Mouse (Mus musculus): Measurements from ENCODE around the gene 1700017B05Rik. TPM values are rescaled to one million over a fixed set of nuclear protein-coding genes. Genes with fewer than 3 reads are reported as not detected.
A peak's percentile ranks its signal among the peaks of the same experiment; 100 is the strongest.
"Not testable (repeated sequence)": the region's sequence is repeated elsewhere in the genome, so short reads cannot be mapped to it uniquely, and the experiment has no call there.

Gene 1700017B05Rik
- 3.9 and 5.2 TPM in 2 replicates for polyA plus RNA-seq (2014; fragmentation: Nextera tagmentation; extraction: Ambion mirVana)

DNA sequence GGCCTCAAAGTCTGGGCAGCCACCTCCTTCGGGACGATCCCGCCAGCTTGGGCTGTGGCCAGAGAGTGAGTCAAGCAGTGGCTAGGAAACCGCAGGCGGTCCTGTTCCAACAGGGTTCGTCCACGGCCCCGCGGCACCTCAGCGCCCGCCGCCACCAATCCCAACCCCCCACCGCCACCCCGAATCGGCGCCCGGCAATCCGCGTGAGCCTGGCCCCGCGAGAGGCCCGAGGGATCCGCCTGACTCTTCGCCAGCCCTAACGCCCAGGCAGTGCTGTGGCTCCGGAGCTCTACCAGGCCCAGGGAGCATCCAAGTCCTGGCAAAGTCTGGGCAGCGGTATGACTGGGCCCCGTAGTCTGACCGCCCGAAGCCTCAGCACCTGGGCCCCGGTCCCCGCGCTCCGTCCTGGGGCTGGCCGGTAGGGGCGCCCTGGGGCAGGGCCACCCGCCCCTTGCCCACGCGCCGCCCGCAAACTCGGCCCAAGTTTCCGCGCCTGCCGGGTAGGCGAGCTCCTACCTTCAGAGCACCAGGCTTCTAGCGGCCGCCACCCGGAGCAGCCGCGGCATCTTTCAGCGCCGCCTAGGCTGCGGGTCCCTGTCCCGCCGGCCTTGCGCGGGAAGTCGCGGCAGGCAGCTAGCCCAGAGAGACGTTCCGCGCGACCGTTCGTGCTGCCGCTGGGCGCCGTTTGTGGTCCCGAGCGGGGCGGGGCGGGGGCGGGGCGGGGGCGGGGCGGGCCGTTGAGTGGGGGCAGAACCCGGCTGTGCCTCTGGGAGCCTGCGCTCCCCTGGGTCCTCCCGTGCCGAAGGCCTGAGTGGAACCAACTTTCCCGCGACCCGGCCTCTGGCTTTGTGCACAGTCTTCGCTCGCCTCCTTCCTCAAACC lies at the start of gene 1700017B05Rik:
1700017B05Rik (minus strand) TSS at position 700 of the 882 bp plus-strand sequence.
- no peaks in the 10 kb centered on the region for H3K27me3 ChIP-seq (replicated peaks; ENCODE audit: control insufficient read depth, insufficient read depth, low read length)
- ATAC-seq, result peak; percentile 84

DNA sequence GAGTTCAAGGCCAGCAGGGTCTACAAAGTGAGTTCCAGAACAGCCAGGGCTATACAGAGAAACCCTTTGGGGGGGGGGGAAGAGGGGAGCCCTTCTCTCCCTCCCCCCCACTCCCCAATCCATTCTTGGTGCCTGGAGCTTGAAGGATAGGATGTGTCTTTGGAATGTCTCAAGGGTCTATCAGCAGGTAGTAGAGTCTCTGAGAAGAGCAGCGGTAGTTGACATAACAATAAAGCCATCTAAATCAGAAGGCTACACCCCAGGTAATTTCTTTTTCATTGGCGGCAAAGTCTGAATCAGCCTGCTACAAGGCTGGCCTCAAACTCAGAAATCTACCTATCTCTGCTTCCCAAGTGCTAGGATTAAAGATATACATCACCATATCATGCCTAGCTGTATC lies 48.5 kb upstream of the 1700017B05Rik start:
- no peaks in the 10 kb centered on the region for H3K36me3 ChIP-seq (ENCODE audit: control insufficient read depth, insufficient read depth, low read length)
- no peak overlapping the region for H3K27ac ChIP-seq (ENCODE audit: low read depth, low read length)
- H3K4me2 ChIP-seq (ENCODE audit: low read length), result no peak overlapping the region
- 95% methylated on average over 2 of the region's 2 CpGs for WGBS
- H3K9me3 ChIP-seq (replicated peaks; ENCODE audit: control insufficient read depth, low read length), result no peaks in the 10 kb centered on the region
- ATAC-seq, result no peak
- no peaks in the 10 kb centered on the region for H3K4me1 ChIP-seq (ENCODE audit: control insufficient read depth, insufficient read depth, low read length)
- H3K9ac ChIP-seq (ENCODE audit: low read length), result no peak overlapping the region
- no peak for DNase-seq (ENCODE audit: low spot score)
- H3K4me3 ChIP-seq (ENCODE audit: low read depth, low read length), result no peak overlapping the region
- H3K27me3 ChIP-seq (replicated peaks; ENCODE audit: control insufficient read depth, insufficient read depth, low read length), result no peaks in the 10 kb centered on the region

More for the DNA sequence above, at the start of gene 1700017B05Rik:
- H3K4me1 ChIP-seq (ENCODE audit: control insufficient read depth, insufficient read depth, low read length), result peaks cover 11% of the 10 kb centered on the region
- peak within 1 kb of the TSS; percentile 36; the same call in 1 of the 2 replicates for H3K27ac ChIP-seq (ENCODE audit: low read depth, low read length)
- under 1% methylated on average over 53 of the region's 87 CpGs for WGBS
- peak within 1 kb of the TSS; percentile 76 for H3K9ac ChIP-seq (ENCODE audit: low read length)
- H3K9me3 ChIP-seq (replicated peaks; ENCODE audit: control insufficient read depth, low read length), result no peaks in the 10 kb centered on the region
- peak; percentile 65 for DNase-seq (ENCODE audit: low spot score)
- peak within 1 kb of the TSS; percentile 62 for H3K4me3 ChIP-seq (ENCODE audit: low read depth, low read length)
- H3K36me3 ChIP-seq (ENCODE audit: control insufficient read depth, insufficient read depth, low read length), result 0 out of 2 replicates have a peak, but pooled peaks cover 3% of the 10 kb centered on the region
- peak within 1 kb of the TSS; percentile 97 for H3K4me2 ChIP-seq (ENCODE audit: low read length)

DNA sequence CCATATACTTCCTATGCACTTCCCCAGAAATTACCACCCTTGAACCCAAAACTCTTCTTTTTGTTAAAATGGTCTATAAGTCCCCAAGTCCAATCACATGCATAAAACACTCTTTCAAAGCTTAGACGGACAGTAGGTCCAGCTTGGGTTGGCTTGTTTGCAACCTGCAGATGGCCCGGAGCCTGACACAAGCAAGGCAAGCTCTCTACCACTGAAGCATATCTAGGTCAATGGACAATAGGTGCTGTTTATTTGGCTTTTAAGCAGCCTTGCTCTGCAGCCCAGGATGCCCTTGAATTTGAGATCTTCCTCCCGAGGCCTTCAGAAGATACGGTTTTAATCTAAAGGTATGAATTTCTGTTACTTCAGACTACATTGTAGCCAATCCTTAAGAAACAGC lies 46.9 kb upstream of the 1700017B05Rik start:
- no peak overlapping the region for H3K4me2 ChIP-seq (ENCODE audit: low read length)
- H3K9me3 ChIP-seq (replicated peaks; ENCODE audit: control insufficient read depth, low read length), result no peaks in the 10 kb centered on the region
- H3K27ac ChIP-seq (ENCODE audit: low read depth, low read length), result no peak overlapping the region
- H3K9ac ChIP-seq (ENCODE audit: low read length), result no peak overlapping the region
- 97% methylated on average over 4 of the region's 4 CpGs for WGBS
- H3K4me1 ChIP-seq (ENCODE audit: control insufficient read depth, insufficient read depth, low read length), result no peaks in the 10 kb centered on the region
- H3K36me3 ChIP-seq (ENCODE audit: control insufficient read depth, insufficient read depth, low read length), result no peaks in the 10 kb centered on the region
- ATAC-seq, result no peak
- H3K27me3 ChIP-seq (replicated peaks; ENCODE audit: control insufficient read depth, insufficient read depth, low read length), result no peaks in the 10 kb centered on the region
- DNase-seq (ENCODE audit: low spot score), result no peak
- H3K4me3 ChIP-seq (ENCODE audit: low read depth, low read length), result no peak overlapping the region

DNA sequence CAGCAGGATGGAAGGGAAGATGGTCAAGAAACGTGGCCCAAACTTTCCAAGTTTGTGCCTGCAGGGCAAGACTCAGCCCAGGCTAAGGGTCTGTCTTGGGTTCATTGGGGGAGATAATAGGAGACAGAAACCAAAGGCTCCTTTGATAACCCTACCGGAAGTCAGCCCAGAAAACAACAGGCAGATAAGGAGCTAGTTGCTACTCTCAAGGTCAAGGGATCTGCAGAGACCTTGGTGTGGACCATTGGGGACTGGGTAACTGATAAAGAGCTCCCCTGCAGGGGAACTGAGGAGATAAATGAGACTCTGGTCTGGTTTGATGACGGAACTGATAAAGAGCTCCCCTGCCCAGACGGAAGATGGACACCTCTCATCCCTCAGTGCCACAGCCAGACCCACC lies 45.0 kb upstream of the 1700017B05Rik start:
- no peak overlapping the region for H3K4me3 ChIP-seq (ENCODE audit: low read depth, low read length)
- no peaks in the 10 kb centered on the region for H3K4me1 ChIP-seq (ENCODE audit: control insufficient read depth, insufficient read depth, low read length)
- no peak overlapping the region for H3K27ac ChIP-seq (ENCODE audit: low read depth, low read length)
- H3K4me2 ChIP-seq (ENCODE audit: low read length), result no peak overlapping the region
- DNase-seq (ENCODE audit: low spot score), result no peak
- no peaks in the 10 kb centered on the region for H3K27me3 ChIP-seq (replicated peaks; ENCODE audit: control insufficient read depth, insufficient read depth, low read length)
- no peaks in the 10 kb centered on the region for H3K36me3 ChIP-seq (ENCODE audit: control insufficient read depth, insufficient read depth, low read length)
- H3K9me3 ChIP-seq (replicated peaks; ENCODE audit: control insufficient read depth, low read length), result no peaks in the 10 kb centered on the region
- WGBS, result 84% methylated on average over 4 of the region's 4 CpGs
- no peak for ATAC-seq
- no peak overlapping the region for H3K9ac ChIP-seq (ENCODE audit: low read length)

DNA sequence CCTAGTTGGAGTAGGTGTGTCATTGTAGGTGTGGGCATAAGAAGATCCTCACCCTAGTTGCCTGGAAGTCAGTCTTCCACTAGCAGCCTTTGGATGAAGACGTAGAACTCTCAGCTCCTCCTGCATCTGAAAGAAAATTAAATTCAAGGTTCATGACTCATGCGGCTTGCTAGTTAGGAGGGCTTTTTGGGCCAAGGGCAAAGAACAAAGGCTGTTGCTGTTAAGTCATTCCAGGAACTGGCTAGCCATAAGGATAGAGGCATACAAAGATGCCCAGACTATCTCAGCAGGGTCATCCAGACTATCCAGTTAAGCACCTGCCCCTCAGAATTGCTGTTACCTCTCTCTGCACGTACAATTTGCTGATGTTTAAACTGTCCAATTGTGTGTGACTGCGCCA lies 42.3 kb upstream of the 1700017B05Rik start:
- not testable (repeated sequence) for DNase-seq (ENCODE audit: low spot score); ATAC-seq; H3K4me1 ChIP-seq (ENCODE audit: control insufficient read depth, insufficient read depth, low read length); H3K4me2 ChIP-seq (ENCODE audit: low read length); H3K4me3 ChIP-seq (ENCODE audit: low read depth, low read length); H3K9ac ChIP-seq (ENCODE audit: low read length); H3K27ac ChIP-seq (ENCODE audit: low read depth, low read length); H3K27me3 ChIP-seq (replicated peaks; ENCODE audit: control insufficient read depth, insufficient read depth, low read length); H3K9me3 ChIP-seq (replicated peaks; ENCODE audit: control insufficient read depth, low read length); H3K36me3 ChIP-seq (ENCODE audit: control insufficient read depth, insufficient read depth, low read length)
- WGBS, result 92% methylated on average over 4 of the region's 4 CpGs

DNA sequence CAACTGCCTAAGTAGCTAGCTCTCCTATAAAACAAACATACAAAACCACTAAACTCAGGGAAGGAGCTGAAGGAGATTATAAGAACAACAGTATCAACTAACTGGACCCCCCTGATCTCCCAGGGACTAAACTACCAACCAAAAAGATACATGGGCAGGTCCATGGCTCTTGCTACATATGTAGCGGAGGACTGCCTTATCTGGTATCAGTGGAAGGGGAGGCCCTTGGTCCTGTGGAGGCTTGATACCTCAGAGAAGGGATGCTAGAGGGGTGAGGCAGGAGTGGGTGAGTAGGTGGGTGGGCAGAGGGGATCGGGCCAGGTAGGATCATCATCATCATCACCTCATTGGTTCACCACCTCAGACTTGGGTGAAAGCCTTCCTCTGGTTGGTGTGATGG lies 41.8 kb upstream of the 1700017B05Rik start:
- Histone ChIP-seq H3K36me3 (ENCODE audit: control insufficient read depth, insufficient read depth, low read length) (no peaks in the 10 kb centered on the region), H3K9ac (ENCODE audit: low read length) (no peak overlapping the region), H3K9me3 (replicated peaks; ENCODE audit: control insufficient read depth, low read length) (no peaks in the 10 kb centered on the region), H3K27me3 (replicated peaks; ENCODE audit: control insufficient read depth, insufficient read depth, low read length) (no peaks in the 10 kb centered on the region), H3K4me3 (ENCODE audit: low read depth, low read length) (no peak overlapping the region), H3K27ac (ENCODE audit: low read depth, low read length) (no peak overlapping the region), H3K4me2 (ENCODE audit: low read length) (no peak overlapping the region), H3K4me1 (ENCODE audit: control insufficient read depth, insufficient read depth, low read length) (no peaks in the 10 kb centered on the region)
- ATAC-seq (no peak), DNase-seq (ENCODE audit: low spot score) (no peak)
- 95% methylated on average over 2 of the region's 2 CpGs for WGBS

DNA sequence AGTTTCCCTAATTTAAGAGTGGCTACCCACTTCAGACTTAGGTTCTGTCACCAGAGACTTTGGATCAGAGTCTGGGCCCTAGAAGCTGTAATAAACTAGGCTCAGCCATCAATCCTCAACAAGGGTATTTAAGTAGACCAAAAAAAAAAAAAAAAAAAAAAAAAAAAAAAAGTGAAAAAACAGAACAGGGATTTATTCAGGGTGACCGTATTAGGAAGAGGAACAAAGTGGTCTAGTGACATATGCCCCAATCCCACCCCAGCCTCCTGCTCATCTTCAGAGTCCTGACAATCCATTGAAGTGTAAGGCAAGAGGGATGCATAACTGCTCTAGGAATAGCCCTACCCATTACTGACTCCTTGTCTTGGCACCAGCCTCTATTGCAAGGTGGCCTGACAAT lies 40.9 kb upstream of the 1700017B05Rik start:
- no peak overlapping the region for H3K4me2 ChIP-seq (ENCODE audit: low read length)

DNA sequence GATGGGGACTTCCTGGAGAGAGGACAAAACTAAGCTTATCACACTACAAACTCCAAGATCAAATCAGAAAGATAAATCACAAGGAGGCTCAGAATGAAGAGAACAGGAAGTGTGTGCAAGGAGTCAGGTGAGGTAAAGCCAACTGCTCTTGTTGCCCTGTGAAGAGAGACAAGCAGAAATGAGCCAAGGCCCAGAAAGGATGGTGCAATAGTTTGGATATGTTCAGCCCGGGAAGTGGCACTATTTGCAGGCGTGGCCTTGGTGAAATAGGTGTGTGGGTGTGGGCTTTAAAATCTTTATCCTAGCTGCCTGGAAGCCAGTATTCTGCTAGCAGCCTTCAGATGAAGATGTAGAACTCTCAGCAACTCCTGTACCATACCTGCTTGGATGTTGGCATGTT lies 38.4 kb upstream of the 1700017B05Rik start:
- Histone ChIP-seq H3K36me3 (ENCODE audit: control insufficient read depth, insufficient read depth, low read length) (no peaks in the 10 kb centered on the region), H3K4me2 (ENCODE audit: low read length) (no peak overlapping the region), H3K9me3 (replicated peaks; ENCODE audit: control insufficient read depth, low read length) (no peaks in the 10 kb centered on the region), H3K27ac (ENCODE audit: low read depth, low read length) (no peak overlapping the region), H3K4me1 (ENCODE audit: control insufficient read depth, insufficient read depth, low read length) (no peaks in the 10 kb centered on the region), H3K9ac (ENCODE audit: low read length) (no peak overlapping the region), H3K27me3 (replicated peaks; ENCODE audit: control insufficient read depth, insufficient read depth, low read length) (no peaks in the 10 kb centered on the region), H3K4me3 (ENCODE audit: low read depth, low read length) (no peak overlapping the region)
- WGBS, result 92% methylated on average over 2 of the region's 2 CpGs
- no peak for ATAC-seq
- DNase-seq (ENCODE audit: low spot score), result no peak

More for the DNA sequence above, 40.9 kb upstream of the 1700017B05Rik start:
- H3K27ac ChIP-seq (ENCODE audit: low read depth, low read length), result no peak overlapping the region
- no peaks in the 10 kb centered on the region for H3K27me3 ChIP-seq (replicated peaks; ENCODE audit: control insufficient read depth, insufficient read depth, low read length)
- ATAC-seq (no peak), DNase-seq (ENCODE audit: low spot score) (no peak)
- H3K9me3 ChIP-seq (replicated peaks; ENCODE audit: control insufficient read depth, low read length), result no peaks in the 10 kb centered on the region
- no peaks in the 10 kb centered on the region for H3K4me1 ChIP-seq (ENCODE audit: control insufficient read depth, insufficient read depth, low read length)
- WGBS, result 90% methylated on average over 1 of the region's 1 CpGs
- no peak overlapping the region for H3K4me3 ChIP-seq (ENCODE audit: low read depth, low read length)
- no peaks in the 10 kb centered on the region for H3K36me3 ChIP-seq (ENCODE audit: control insufficient read depth, insufficient read depth, low read length)
- H3K9ac ChIP-seq (ENCODE audit: low read length), result no peak overlapping the region

DNA sequence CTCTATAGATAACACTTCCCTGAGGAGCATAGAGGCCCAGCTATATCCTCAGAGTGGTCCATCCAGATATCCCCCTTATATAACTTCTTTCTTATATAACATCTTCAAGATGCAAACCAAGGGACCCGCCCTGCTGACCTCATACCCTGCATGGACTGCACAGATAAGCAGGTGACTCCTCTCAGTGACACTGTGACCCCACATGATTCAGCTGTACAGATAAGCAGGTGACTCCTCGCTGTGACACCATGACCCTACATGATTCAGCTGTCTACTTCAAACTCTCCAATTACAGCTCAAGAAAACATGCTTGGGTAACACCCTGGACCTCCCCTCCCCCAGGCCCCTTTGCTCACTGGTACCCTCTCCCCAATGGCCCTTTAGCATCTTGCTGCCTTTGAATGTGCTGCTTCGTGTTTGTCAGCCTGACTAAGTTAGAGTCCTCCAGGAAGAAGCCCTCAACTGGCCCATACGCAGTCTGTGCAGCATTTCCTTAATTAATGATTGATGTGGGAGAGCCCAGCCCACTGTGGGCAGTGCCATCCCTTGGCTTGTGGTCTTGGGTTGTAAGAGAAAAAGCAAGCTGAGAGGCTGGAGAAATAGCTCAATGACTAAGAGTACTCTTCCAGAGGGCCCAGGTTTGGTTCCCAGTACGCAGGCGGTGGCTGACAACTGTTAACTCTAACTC lies 37.5 kb upstream of the 1700017B05Rik start:
- Histone ChIP-seq H3K4me3 (ENCODE audit: low read depth, low read length) (no peak overlapping the region), H3K4me1 (ENCODE audit: control insufficient read depth, insufficient read depth, low read length) (no peaks in the 10 kb centered on the region), H3K27me3 (replicated peaks; ENCODE audit: control insufficient read depth, insufficient read depth, low read length) (no peaks in the 10 kb centered on the region), H3K4me2 (ENCODE audit: low read length) (no peak overlapping the region), H3K9ac (ENCODE audit: low read length) (no peak overlapping the region), H3K9me3 (replicated peaks; ENCODE audit: control insufficient read depth, low read length) (no peaks in the 10 kb centered on the region), H3K36me3 (ENCODE audit: control insufficient read depth, insufficient read depth, low read length) (no peaks in the 10 kb centered on the region), H3K27ac (ENCODE audit: low read depth, low read length) (no peak overlapping the region)
- DNase-seq (ENCODE audit: low spot score), result no peak
- no peak for ATAC-seq
- 84% methylated on average over 6 of the region's 6 CpGs for WGBS

Data from forebrain, embryonic 14.5 days (tissue).